Mouse (Mus musculus) testis, adult 2 months (tissue): ENCODE measurements at regions not wholly inside any gene's neighbourhood (a gene's known extent, or its start where the extent isn't known, plus 50 kb on each side); places are given as distances from the start of the nearest gene placed in this dataset.

Experiments used
- CTCF ChIP-seq: fragments of 200-500 bp; IDR thresholded peaks from 2 replicates; pipeline ENCODE4 v1.5.1; 2012; ENCODE audit warnings: low read depth, mild to moderate bottlenecking, inconsistent platforms, low read length, moderate library complexity; ENCODE audit not compliant: control insufficient read depth, insufficient read depth, insufficient replicate concordance
- POLR2A ChIP-seq: fragments of 200-500 bp; IDR thresholded peaks from 2 replicates; pipeline ENCODE4 v1.6.1; 2012; ENCODE audit warnings: low read depth, mild to moderate bottlenecking, inconsistent platforms, low read length, moderate library complexity; ENCODE audit not compliant: control insufficient read depth

GRCm38 (mm10) chr5:75388699-75389260, 185.9 kb upstream of the Kit start:
- TF ChIP-seq POLR2A = no peak
- TF ChIP-seq CTCF = no peak
